Mouse (Mus musculus): ENCODE measurements around the gene Anapc15-ps.

DNA sequence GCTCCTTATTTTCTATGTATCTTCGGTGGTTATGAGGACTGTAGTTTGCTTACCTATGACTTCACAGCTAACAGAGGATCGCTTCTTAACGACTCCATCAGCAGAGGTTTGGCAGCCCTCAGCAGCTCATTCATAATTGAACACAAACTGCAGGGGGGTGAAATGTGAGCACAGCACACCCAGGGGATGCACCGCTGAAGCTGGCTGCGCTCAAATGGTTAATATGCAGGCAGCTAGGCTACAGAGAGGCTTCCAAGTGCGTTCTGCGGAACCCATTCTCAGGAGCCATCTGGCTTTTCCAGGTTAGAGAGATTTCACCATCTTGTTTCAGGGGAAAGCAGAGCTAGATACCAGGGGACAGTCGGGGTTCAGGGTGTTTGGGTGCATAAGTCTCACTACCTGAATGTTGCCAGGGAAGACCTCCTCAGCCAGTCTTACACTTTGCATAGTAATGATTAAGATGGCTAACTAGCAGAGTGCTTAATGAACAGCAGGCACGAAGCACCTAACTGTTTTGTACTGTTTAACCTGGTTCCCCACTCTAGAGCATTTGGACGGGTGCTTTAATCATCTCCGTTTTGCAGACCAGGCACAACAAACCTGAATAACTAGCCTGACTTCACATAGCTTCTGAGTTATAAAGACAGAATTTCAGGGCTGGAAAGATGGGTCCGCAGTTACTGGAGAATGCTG is 21.5 kb upstream of the Anapc15-ps start:
- TF ChIP-seq POLR2A (IDR thresholded peaks at IDR 0.05; ENCODE audit: insufficient read length, low read depth) (no peak), MAX (IDR thresholded peaks at IDR 0.05; ENCODE audit: low read depth) (no peak)

Data from myocyte (in vitro differentiated cells).